Mouse (Mus musculus) heart, adult 2 months (tissue): ENCODE data around the gene Hemgn. TPM values are rescaled to one million over a fixed set of nuclear protein-coding genes. Genes with fewer than 3 reads are reported as not detected.
A peak's percentile ranks its signal among the peaks of the same experiment; 100 is the strongest.

Source experiments
- DNase-seq, 2 experiments: peaks; one replicate each; pipeline ENCODE4 v3.0.0; 2021
- H3K27ac ChIP-seq: fragments of 200-600 bp; 2 replicates; pipeline ENCODE4 v1.8.1; 2022
- H3K27me3 ChIP-seq: fragments of 200-500 bp; 2 replicates; pipeline ENCODE4 v1.6.1; 2012; ENCODE audit warnings: mild to moderate bottlenecking, low read length, inconsistent platforms, mixed read lengths; ENCODE audit not compliant: control insufficient read depth, insufficient read depth
- H3K36me3 ChIP-seq: fragments of 200-500 bp; 2 replicates; pipeline ENCODE4 v1.6.1; 2012; ENCODE audit warnings: low read length, inconsistent platforms; ENCODE audit not compliant: control insufficient read depth, insufficient read depth
- H3K4me1 ChIP-seq: fragments of 200-500 bp; 2 replicates; pipeline ENCODE4 v1.6.1; 2011; ENCODE audit warnings: low read length; ENCODE audit not compliant: control insufficient read depth, insufficient read depth
- H3K4me3 ChIP-seq: fragments of 200-600 bp; 2 replicates; pipeline ENCODE4 v1.8.1; 2022
- H3K79me2 ChIP-seq: fragments of 200-500 bp; replicated peaks from 2 replicates; pipeline ENCODE4 v1.6.1; 2012; ENCODE audit warnings: mild to moderate bottlenecking, inconsistent platforms, low read length, moderate library complexity, mixed read lengths; ENCODE audit not compliant: control insufficient read depth, insufficient read depth
- H3K9ac ChIP-seq: fragments of 200-500 bp; 2 replicates; pipeline ENCODE4 v1.6.1; 2012; ENCODE audit warnings: low read depth, mild to moderate bottlenecking, control low read depth, inconsistent platforms, low read length, mixed read lengths
- CTCF ChIP-seq: fragments of 200-600 bp; IDR thresholded peaks from 2 replicates; pipeline ENCODE4 v1.8.1; 2022; ENCODE audit warnings: antibody characterized with exemption, mild to moderate bottlenecking, moderate library complexity
- EP300 ChIP-seq: fragments of 200-500 bp; IDR thresholded peaks from 2 replicates; pipeline ENCODE4 v1.6.1; 2011; ENCODE audit warnings: low read depth, low read length, control low read depth; ENCODE audit not compliant: insufficient read depth
- POLR2A ChIP-seq: fragments of 200-500 bp; IDR thresholded peaks from 2 replicates; pipeline ENCODE4 v1.6.1; 2011; ENCODE audit warnings: mild to moderate bottlenecking, low read depth, low read length, control low read depth; ENCODE audit not compliant: insufficient read depth
- WGBS: fragments of 180-500 bp; shearing (Covaris S2); methylation state at CpG from one replicate; pipeline ENCODE4 v1.1.7; 2018; 5-methylcytosine and 5-hydroxymethylcytosine counted together
- intact Hi-C: fragments of 180-260 bp; cut with DNase I; formaldehyde crosslinking; loops from one replicate; pipeline ENCODE4 v1.15.1; 2025
- polyA plus RNA-seq: library from polyadenylated mRNA; depleted of rRNA; stranded (reverse); fragments of >200 nt; gene quantifications from 2 replicates; pipeline ENCODE4 v1.2.3, GENCODE M21; 2012
- total RNA-seq, 2 experiments: library from RNA; stranded (reverse); gene quantifications; 2 replicates each; pipeline ENCODE4 v1.2.3; 2021

The Hemgn gene
- total and polyA plus RNA-seq, 3 experiments, result 0.06 to 0.73 (median 0.10) TPM

GRCm38 (mm10) chr4:46450020-46450518 lies 36.8 kb upstream of the Hemgn start:
- intact Hi-C loops, result loop anchor here (5.0 to 10.0 kb wide), 2 partner anchors 145 to 253 kb away; partner anchors contain the start of gene Xpa
- peak overlapping the region; percentile 87 for H3K27ac ChIP-seq
- no peaks in the 10 kb centered on the region for H3K36me3 ChIP-seq
- no peaks in the 10 kb centered on the region for H3K27me3 ChIP-seq
- DNase-seq, result no peak
- H3K4me3 ChIP-seq, result peak overlapping the region; percentile 95
- peaks cover 8% of the 10 kb centered on the region for H3K4me1 ChIP-seq
- TF ChIP-seq CTCF (no peak), EP300 (no peak), POLR2A (no peak)
- no peaks in the 10 kb centered on the region; the same call in 1 of the 2 replicates for H3K79me2 ChIP-seq
- WGBS, result 46% methylated on average over 7 of the region's 7 CpGs
- peak overlapping the region; percentile 61 for H3K9ac ChIP-seq

GRCm38 (mm10) chr4:46448886-46449285 lies 35.6 kb upstream of the Hemgn start:
- Histone ChIP-seq H3K4me1 (peaks cover 6% of the 10 kb centered on the region), H3K79me2 (no peaks in the 10 kb centered on the region; the same call in 1 of the 2 replicates), H3K36me3 (no peaks in the 10 kb centered on the region), H3K9ac (no peak overlapping the region), H3K27ac (no peak overlapping the region), H3K4me3 (no peak overlapping the region), H3K27me3 (no peaks in the 10 kb centered on the region)
- DNase-seq, result no peak
- WGBS, result 35% methylated on average over 6 of the region's 6 CpGs
- no peak for TF ChIP-seq EP300
- no peak for TF ChIP-seq POLR2A
- TF ChIP-seq CTCF, result no peak
- intact Hi-C loops, result no loop called here

DNA sequence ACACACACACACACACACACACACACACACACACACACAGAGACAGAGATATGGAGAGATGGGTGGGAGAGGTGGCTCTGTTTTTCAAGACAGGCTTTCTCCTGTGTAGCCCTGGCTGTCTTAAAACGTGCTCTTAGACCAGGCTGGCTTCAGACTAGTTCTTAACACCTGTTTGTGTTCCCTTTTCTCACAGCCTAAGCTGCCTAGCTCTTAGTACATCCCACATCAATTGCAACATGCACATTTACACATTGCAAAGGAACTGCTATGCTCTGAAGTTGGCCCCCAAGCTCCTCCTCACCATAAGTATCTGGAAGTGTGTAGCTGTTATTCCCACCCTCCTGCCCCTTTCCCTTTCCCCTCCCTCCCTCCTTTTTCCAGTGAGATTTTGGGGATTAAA lies 34.2 kb upstream of the Hemgn start:
- H3K79me2 ChIP-seq, result no peaks in the 10 kb centered on the region
- no peaks in the 10 kb centered on the region for H3K36me3 ChIP-seq
- H3K4me3 ChIP-seq, result no peak overlapping the region
- H3K4me1 ChIP-seq, result no peaks in the 10 kb centered on the region; the same call in 1 of the 2 replicates
- no peak overlapping the region for H3K27ac ChIP-seq
- DNase-seq, result no peak
- 68% methylated on average over 1 of the region's 1 CpGs for WGBS
- TF ChIP-seq POLR2A, result no peak
- intact Hi-C loops, result no loop called here
- no peak overlapping the region for H3K9ac ChIP-seq
- no peaks in the 10 kb centered on the region for H3K27me3 ChIP-seq

DNA sequence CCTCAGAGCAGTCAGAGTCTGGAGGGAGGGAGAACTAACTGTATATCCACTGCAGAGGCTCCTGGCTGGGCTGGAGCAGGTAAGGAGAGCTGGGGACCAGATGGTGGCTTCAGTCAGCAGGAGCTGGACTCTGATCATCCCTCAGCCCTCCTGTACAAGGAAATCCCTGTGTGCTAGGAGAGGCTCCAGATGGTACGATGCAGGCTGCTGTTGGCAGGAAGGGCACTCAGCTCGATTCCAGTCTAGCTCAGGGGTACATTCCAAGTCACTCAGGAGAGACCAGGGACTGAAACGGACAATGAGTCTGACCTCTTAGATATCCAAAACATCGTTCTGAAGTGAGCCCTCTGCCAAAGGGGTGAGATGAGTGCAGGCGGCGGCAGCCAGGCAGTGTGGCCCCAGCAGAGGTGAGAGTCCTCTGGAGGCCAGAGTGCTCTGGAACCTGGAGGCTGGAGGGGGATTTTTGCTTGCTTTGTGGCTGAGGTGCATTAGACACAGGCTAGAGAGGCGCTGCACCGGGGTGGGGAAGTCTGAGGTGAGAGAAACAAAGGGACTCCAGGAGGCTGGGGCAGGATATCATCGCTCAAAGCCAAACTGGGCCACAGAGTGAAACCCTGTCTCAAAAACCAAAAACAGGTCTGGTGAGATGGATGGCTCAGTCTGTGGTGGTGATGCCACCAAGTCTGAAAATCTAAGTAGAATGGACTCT lies 32.1 kb upstream of the Hemgn start:
- intact Hi-C loops, result no loop called here
- H3K36me3 ChIP-seq, result no peaks in the 10 kb centered on the region
- H3K4me1 ChIP-seq, result no peaks in the 10 kb centered on the region; the same call in 1 of the 2 replicates
- H3K4me3 ChIP-seq, result no peak overlapping the region
- H3K27me3 ChIP-seq, result no peaks in the 10 kb centered on the region
- no peaks in the 10 kb centered on the region for H3K79me2 ChIP-seq
- WGBS, result 48% methylated on average over 9 of the region's 9 CpGs
- no peak for TF ChIP-seq EP300
- TF ChIP-seq CTCF, result no peak
- TF ChIP-seq POLR2A, result no peak
- no peak overlapping the region for H3K9ac ChIP-seq
- no peak overlapping the region for H3K27ac ChIP-seq
- DNase-seq, result no peak

GRCm38 (mm10) chr4:46442501-46442900 lies 29.2 kb upstream of the Hemgn start:
- Histone ChIP-seq H3K79me2 (no peaks in the 10 kb centered on the region), H3K27me3 (no peaks in the 10 kb centered on the region), H3K27ac (no peak overlapping the region), H3K9ac (no peak overlapping the region), H3K4me3 (no peak overlapping the region), H3K4me1 (no peaks in the 10 kb centered on the region), H3K36me3 (no peaks in the 10 kb centered on the region)
- intact Hi-C loops, result no loop called here
- DNase-seq, result no peak
- WGBS, result 78% methylated on average over 4 of the region's 4 CpGs
- TF ChIP-seq CTCF (no peak), POLR2A (no peak)

DNA sequence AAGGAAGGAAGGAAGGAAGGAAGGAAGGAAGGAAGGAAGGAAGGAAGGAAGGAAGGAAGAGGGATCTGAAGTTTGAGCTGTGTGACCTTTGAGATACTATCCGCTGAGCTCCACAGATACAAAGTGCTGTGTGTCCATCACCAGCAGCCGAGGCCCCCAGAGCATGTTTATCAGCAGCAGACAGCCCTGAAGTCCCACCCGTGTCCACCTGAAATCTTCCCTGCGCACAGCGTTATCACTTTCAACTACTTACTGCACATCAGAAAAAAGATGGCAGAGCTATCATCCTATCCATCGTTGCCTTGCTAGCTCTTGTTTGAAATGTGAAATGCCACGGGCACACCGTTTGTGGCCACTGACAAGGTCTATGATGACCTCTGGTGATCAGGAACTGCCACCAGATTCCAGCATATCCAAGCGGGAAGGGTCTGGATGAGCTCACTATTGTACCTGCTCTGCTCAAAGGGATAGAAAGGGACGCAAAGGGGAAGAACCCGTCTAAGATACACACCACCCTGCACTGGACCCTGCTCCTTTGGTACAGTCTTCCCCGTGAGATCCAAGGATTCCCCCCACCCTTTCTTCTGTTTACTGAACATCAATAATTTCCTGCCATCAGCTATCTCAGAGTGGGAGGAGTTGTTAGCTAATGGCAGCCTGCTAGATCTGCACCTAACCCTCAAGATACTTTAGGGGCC lies 19.2 kb upstream of the Hemgn start:
- 75% methylated on average over 12 of the region's 12 CpGs for WGBS
- Histone ChIP-seq H3K9ac (no peak overlapping the region), H3K4me1 (no peaks in the 10 kb centered on the region), H3K27me3 (no peaks in the 10 kb centered on the region), H3K36me3 (no peaks in the 10 kb centered on the region), H3K27ac (no peak overlapping the region), H3K4me3 (no peak overlapping the region), H3K79me2 (no peaks in the 10 kb centered on the region)
- intact Hi-C loops, result no loop called here
- no peak for DNase-seq
- TF ChIP-seq POLR2A (no peak), EP300 (no peak), CTCF (no peak)
